Mouse (Mus musculus): ENCODE results near the gene Polr2l. TPM values are rescaled to one million over a fixed set of nuclear protein-coding genes. Genes with fewer than 3 reads are reported as not detected.
A peak's percentile ranks its signal among the peaks of the same experiment; 100 is the strongest.

Gene Polr2l
- polyA plus RNA-seq, 1 experiment = 12.1 TPM

DNA sequence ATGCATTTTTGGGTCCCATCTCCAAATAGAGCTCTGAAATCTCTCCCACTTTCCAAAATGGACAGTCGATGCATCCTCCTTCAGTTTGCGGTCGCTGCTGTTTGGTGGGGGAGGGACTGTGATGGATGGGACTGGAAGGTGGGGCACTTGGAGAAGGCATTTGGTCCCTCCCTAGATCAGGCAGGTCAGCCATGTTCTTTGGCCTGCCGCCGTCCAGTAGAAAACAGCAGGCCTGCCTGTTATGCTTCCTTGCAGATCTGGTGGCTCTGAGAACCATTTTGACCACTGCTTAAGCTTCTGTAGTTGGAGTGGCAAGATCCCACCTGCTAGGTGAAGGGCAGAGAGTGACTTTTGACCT lies 6.8 kb downstream of the Polr2l start:
- Histone ChIP-seq H3K27ac (ENCODE audit: insufficient read depth, low read length) (peak overlapping the region; percentile 68), H3K36me3 (ENCODE audit: control insufficient read depth, insufficient read depth, low read length, poor library complexity, severe bottlenecking) (peaks cover 22% of the 10 kb centered on the region), H3K4me3 (ENCODE audit: low read depth, low read length) (peak overlapping the region; percentile 88), H3K4me1 (ENCODE audit: control insufficient read depth, insufficient read depth, low read length) (peaks cover 5% of the 10 kb centered on the region), H3K27me3 (ENCODE audit: control insufficient read depth, insufficient read depth, low read length, poor library complexity, severe bottlenecking) (no peaks in the 10 kb centered on the region), H3K9me3 (replicated peaks; ENCODE audit: control insufficient read depth, insufficient read depth, low read length, poor library complexity, severe bottlenecking) (no peaks in the 10 kb centered on the region), H3K9ac (ENCODE audit: low read depth, poor library complexity, severe bottlenecking) (peak overlapping the region; percentile 77)
- TF ChIP-seq POLR2A (IDR thresholded peaks at IDR 0.05; ENCODE audit: insufficient read depth, low read length) (no peak), EP300 (IDR thresholded peaks at IDR 0.05; ENCODE audit: insufficient read depth, low read depth, low read length) (no peak), CTCF (IDR thresholded peaks at IDR 0.05; ENCODE audit: low read depth, low read length) (no peak)

DNA sequence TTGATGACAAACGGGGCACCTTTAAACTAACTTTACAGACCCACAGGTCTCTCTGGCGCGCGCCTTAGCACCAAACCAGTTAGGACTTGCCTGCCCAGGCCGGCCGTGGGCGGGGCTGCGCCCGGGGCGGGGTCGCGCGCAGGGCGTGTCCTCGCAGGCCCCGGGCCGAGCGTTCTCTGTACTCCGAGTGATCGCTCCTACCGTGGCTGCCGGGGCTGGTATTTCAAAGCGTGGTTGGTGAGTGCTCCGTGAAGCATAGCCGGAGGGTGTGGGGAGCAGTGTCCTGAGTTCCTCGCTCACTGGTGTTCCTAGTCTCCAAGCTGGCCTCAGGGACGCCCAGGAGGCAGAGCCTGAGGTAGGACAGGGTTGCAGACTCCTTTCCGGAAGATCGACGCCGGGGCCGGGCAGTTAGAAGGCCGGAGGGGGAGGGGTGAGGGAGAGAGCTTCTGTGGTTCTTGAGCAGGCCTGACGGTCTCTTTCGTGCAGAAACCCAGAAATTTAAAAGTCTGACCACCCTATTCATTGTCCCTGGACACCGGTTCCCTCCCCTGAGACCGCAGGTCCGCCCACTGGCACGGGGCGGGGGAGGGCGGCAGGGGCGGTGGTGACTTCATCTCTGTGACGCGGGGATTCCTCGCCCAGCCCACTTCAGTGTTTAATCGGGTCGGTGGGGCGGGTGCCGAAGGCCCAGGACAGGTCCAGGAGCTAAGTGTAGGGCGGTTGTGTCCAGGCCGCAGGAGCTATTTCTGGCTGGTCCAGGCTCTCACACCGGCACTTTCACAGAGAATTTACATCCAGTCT lies 7.5 kb downstream of the Polr2l start, which contains the start of gene Cd151:
Gene Cd151 (plus strand): TSS at position 163 of the 801 bp plus-strand sequence.
- no peaks in the 10 kb centered on the region for H3K27me3 ChIP-seq (ENCODE audit: control insufficient read depth, insufficient read depth, low read length, poor library complexity, severe bottlenecking)
- H3K36me3 ChIP-seq (ENCODE audit: control insufficient read depth, insufficient read depth, low read length, poor library complexity, severe bottlenecking) = peaks cover 18% of the 10 kb centered on the region
- H3K4me3 ChIP-seq (ENCODE audit: low read depth, low read length) = peak within 1 kb of the TSS; percentile 88
- TF ChIP-seq CTCF (IDR thresholded peaks at IDR 0.05; ENCODE audit: low read depth, low read length) (no peak), POLR2A (IDR thresholded peaks at IDR 0.05; ENCODE audit: insufficient read depth, low read length) (peak; percentile 41)
- no peaks in the 10 kb centered on the region for H3K9me3 ChIP-seq (replicated peaks; ENCODE audit: control insufficient read depth, insufficient read depth, low read length, poor library complexity, severe bottlenecking)
- H3K27ac ChIP-seq (ENCODE audit: insufficient read depth, low read length) = peak within 1 kb of the TSS; percentile 68
- H3K4me1 ChIP-seq (ENCODE audit: control insufficient read depth, insufficient read depth, low read length) = peaks cover 5% of the 10 kb centered on the region
- H3K9ac ChIP-seq (ENCODE audit: low read depth, poor library complexity, severe bottlenecking) = peak within 1 kb of the TSS; percentile 77

DNA sequence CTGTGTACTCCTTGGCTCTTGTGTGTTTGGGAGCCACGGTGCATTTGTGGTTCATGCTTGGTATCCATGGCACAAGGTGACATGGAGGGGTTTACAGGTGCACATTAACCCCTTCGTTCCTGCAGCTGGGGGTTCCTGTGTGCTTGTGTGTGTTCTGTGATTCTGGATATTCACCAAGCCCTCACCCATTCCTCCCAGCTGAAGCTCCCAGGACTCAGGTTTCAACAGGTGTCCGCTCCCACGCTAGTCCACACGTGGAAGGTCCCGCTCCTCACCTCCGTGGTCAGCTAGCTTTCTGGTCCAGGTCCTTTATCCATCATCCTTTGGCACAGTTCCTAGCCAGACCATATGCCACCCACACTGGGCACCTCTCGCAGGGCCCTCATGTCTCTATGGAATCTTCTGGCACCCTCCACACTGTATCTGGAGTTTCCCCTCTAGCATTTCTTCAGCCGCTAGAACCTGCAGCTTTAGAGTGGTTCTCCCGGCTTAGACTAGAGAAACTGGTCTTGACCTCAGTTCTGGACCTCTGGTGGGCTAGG lies 8.3 kb downstream of the Polr2l start:
- Histone ChIP-seq H3K27ac (ENCODE audit: insufficient read depth, low read length) (peak overlapping the region; percentile 30; the same call in 1 of the 2 replicates), H3K4me1 (ENCODE audit: control insufficient read depth, insufficient read depth, low read length) (peaks cover 5% of the 10 kb centered on the region), H3K36me3 (ENCODE audit: control insufficient read depth, insufficient read depth, low read length, poor library complexity, severe bottlenecking) (peaks cover 12% of the 10 kb centered on the region), H3K4me3 (ENCODE audit: low read depth, low read length) (peak overlapping the region; percentile 56), H3K9ac (ENCODE audit: low read depth, poor library complexity, severe bottlenecking) (peak overlapping the region; percentile 77), H3K27me3 (ENCODE audit: control insufficient read depth, insufficient read depth, low read length, poor library complexity, severe bottlenecking) (no peaks in the 10 kb centered on the region), H3K9me3 (replicated peaks; ENCODE audit: control insufficient read depth, insufficient read depth, low read length, poor library complexity, severe bottlenecking) (no peaks in the 10 kb centered on the region)
- TF ChIP-seq POLR2A (IDR thresholded peaks at IDR 0.05; ENCODE audit: insufficient read depth, low read length) (no peak), EP300 (IDR thresholded peaks at IDR 0.05; ENCODE audit: insufficient read depth, low read depth, low read length) (no peak), CTCF (IDR thresholded peaks at IDR 0.05; ENCODE audit: low read depth, low read length) (no peak)

DNA sequence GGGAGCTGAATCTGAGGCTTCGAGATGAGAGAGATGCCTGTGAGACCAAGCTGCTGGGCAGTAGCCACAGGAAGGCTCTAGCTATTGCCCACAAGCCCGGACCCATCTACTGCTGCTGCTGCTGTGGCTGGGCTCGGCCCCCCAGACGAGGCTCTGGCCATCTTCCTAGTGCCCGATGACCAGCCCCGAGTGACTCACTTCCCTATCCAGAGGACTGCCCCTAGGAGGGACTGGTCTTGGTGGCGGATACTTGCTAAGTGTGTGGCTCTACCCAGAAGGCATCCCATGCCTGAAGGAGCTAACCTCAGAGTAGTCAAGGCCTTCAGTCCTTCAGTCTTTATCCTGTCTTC lies 8.9 kb downstream of the Polr2l start:
- Histone ChIP-seq H3K4me3 (ENCODE audit: low read depth, low read length) (no peak overlapping the region), H3K27ac (ENCODE audit: insufficient read depth, low read length) (no peak overlapping the region), H3K4me1 (ENCODE audit: control insufficient read depth, insufficient read depth, low read length) (peaks cover 5% of the 10 kb centered on the region)

DNA sequence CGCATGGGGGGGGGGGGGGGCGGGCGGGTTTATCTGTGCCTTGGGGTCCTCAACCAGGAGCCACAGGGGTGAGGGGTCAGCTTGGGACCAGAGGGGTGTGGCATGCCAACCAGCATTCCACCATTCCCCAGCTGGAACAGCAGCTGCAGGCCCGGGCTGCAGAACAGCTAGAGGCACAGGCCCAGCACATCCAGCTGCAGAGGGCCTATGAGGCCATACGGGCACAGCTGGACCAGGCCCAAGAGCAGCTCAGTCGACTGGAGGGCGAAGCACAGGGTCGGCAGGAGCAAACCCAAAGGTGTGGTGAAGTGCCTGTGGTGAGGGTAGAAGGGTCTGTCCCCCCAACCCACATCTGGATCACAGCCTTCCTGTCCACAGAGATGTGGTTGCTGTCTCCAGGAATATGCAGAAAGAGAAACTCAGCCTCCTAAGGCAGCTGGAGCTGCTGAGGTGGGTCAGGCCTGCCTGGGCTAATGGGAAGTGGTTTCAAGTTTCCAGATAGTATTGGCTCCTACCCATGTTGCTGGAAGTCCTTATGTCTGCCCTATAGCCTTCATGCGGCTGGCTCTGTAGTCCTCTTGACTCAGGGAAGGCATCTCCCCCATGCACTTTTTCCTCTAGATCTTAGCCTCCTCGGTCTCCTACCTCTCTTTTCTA lies 9.4 kb downstream of the Polr2l start:
- TF ChIP-seq POLR2A (IDR thresholded peaks at IDR 0.05; ENCODE audit: insufficient read depth, low read length) = no peak
- TF ChIP-seq EP300 (IDR thresholded peaks at IDR 0.05; ENCODE audit: insufficient read depth, low read depth, low read length) = no peak
- no peak for TF ChIP-seq CTCF (IDR thresholded peaks at IDR 0.05; ENCODE audit: low read depth, low read length)
- Histone ChIP-seq H3K4me3 (ENCODE audit: low read depth, low read length) (no peak overlapping the region), H3K27me3 (ENCODE audit: control insufficient read depth, insufficient read depth, low read length, poor library complexity, severe bottlenecking) (no peaks in the 10 kb centered on the region), H3K9ac (ENCODE audit: low read depth, poor library complexity, severe bottlenecking) (peak overlapping the region; percentile 5; the same call in 1 of the 2 replicates), H3K9me3 (replicated peaks; ENCODE audit: control insufficient read depth, insufficient read depth, low read length, poor library complexity, severe bottlenecking) (no peaks in the 10 kb centered on the region), H3K36me3 (ENCODE audit: control insufficient read depth, insufficient read depth, low read length, poor library complexity, severe bottlenecking) (peaks cover 2% of the 10 kb centered on the region; the same call in 1 of the 2 replicates), H3K27ac (ENCODE audit: insufficient read depth, low read length) (no peak overlapping the region), H3K4me1 (ENCODE audit: control insufficient read depth, insufficient read depth, low read length) (peaks cover 5% of the 10 kb centered on the region)

More for the DNA sequence above, 8.9 kb downstream of the Polr2l start:
- Histone ChIP-seq H3K9ac (ENCODE audit: low read depth, poor library complexity, severe bottlenecking) (no peak overlapping the region), H3K36me3 (ENCODE audit: control insufficient read depth, insufficient read depth, low read length, poor library complexity, severe bottlenecking) (peaks cover 7% of the 10 kb centered on the region), H3K9me3 (replicated peaks; ENCODE audit: control insufficient read depth, insufficient read depth, low read length, poor library complexity, severe bottlenecking) (no peaks in the 10 kb centered on the region), H3K27me3 (ENCODE audit: control insufficient read depth, insufficient read depth, low read length, poor library complexity, severe bottlenecking) (no peaks in the 10 kb centered on the region)
- TF ChIP-seq CTCF (IDR thresholded peaks at IDR 0.05; ENCODE audit: low read depth, low read length) (no peak), POLR2A (IDR thresholded peaks at IDR 0.05; ENCODE audit: insufficient read depth, low read length) (no peak), EP300 (IDR thresholded peaks at IDR 0.05; ENCODE audit: insufficient read depth, low read depth, low read length) (no peak)

Data from ES-Bruce4 (cell line).